Mouse (Mus musculus) spleen, adult 10 weeks (tissue): ENCODE results near the gene Vcan. TPM values are rescaled to one million over a fixed set of nuclear protein-coding genes. Genes with fewer than 3 reads are reported as not detected.

Experiments used
- polyA plus RNA-seq: library from polyadenylated mRNA; stranded (reverse); fragments of 350-450 nt; fragmentation: Illumina TruSeq; extraction: RNeasy Lipid Tissue Mini Kit (QIAGEN cat#74804); gene quantifications from one replicate; pipeline ENCODE4 v1.2.3, GENCODE M21; 2015; ENCODE audit warnings: low replicate concordance; ENCODE audit not compliant: insufficient read depth

Vcan gene
- polyA plus RNA-seq, result 2.2 TPM

GRCm38 (mm10) chr13:89741766-89742685 is at the start of gene Vcan:
Gene Vcan, minus strand, starts transcription at chr13:89742509.

Other genes with a start within 250 kb of the Vcan start
- gene Hapln1, start 202.7 kb downstream of the Vcan start, polyA plus RNA-seq, result not detected